Mouse (Mus musculus) neural tube, embryonic 13.5 days (tissue): ENCODE data around the gene Lrp8. TPM values are rescaled to one million over a fixed set of nuclear protein-coding genes. Genes with fewer than 3 reads are reported as not detected.
A peak's percentile ranks its signal among the peaks of the same experiment; 100 is the strongest.

ENCODE experiments used
- ATAC-seq: fragments of 200-750 bp; cut with Nextera tagmentation; 2 replicates; pipeline ENCODE4 v1.8.0; 2017; ENCODE audit warnings: low read depth, mild to moderate bottlenecking, moderate TSS enrichment, moderate library complexity
- H3K27ac ChIP-seq: fragments of 300-500 bp; sonication (generic); replicated peaks from 2 replicates; pipeline ENCODE4 v1.5.1; 2015; ENCODE audit warnings: moderate library complexity, mild to moderate bottlenecking, inconsistent platforms
- H3K27me3 ChIP-seq: fragments of 300-500 bp; sonication (generic); 2 replicates; pipeline ENCODE4 v1.6.1; 2015; ENCODE audit warnings: mild to moderate bottlenecking, inconsistent platforms
- H3K36me3 ChIP-seq: fragments of 300-500 bp; sonication (generic); 2 replicates; pipeline ENCODE4 v1.6.1; 2015; ENCODE audit warnings: mild to moderate bottlenecking, inconsistent platforms
- H3K4me1 ChIP-seq: fragments of 300-500 bp; sonication (generic); replicated peaks from 2 replicates; pipeline ENCODE4 v1.6.1; 2015; ENCODE audit warnings: inconsistent platforms
- H3K4me2 ChIP-seq: fragments of 300-500 bp; sonication (generic); 2 replicates; pipeline ENCODE4 v1.6.1; 2015; ENCODE audit warnings: inconsistent platforms, mild to moderate bottlenecking, moderate library complexity
- H3K4me3 ChIP-seq: fragments of 300-500 bp; sonication (generic); 2 replicates; pipeline ENCODE4 v1.5.1; 2015; ENCODE audit warnings: mild to moderate bottlenecking, inconsistent platforms
- H3K9ac ChIP-seq: fragments of 300-500 bp; sonication (generic); 2 replicates; pipeline ENCODE4 v1.6.1; 2015; ENCODE audit warnings: moderate library complexity, mild to moderate bottlenecking, inconsistent platforms
- H3K9me3 ChIP-seq: fragments of 300-500 bp; sonication (generic); 2 replicates; pipeline ENCODE4 v1.6.1; 2016; ENCODE audit warnings: inconsistent platforms
- WGBS: fragments of 180-500 bp; shearing (Covaris S2); methylation state at CpG from one replicate; pipeline ENCODE4 v1.1.7; 2015; 5-methylcytosine and 5-hydroxymethylcytosine counted together
- polyA plus RNA-seq: library from polyadenylated mRNA; unstranded; fragments of >200 nt; fragmentation: Nextera tagmentation; extraction: Ambion mirVana; gene quantifications from 2 replicates; pipeline ENCODE4 v1.2.1, GENCODE M21; 2015

The Lrp8 gene
- polyA plus RNA-seq, 1 experiment from 2014 or later, result 51.2 TPM

DNA sequence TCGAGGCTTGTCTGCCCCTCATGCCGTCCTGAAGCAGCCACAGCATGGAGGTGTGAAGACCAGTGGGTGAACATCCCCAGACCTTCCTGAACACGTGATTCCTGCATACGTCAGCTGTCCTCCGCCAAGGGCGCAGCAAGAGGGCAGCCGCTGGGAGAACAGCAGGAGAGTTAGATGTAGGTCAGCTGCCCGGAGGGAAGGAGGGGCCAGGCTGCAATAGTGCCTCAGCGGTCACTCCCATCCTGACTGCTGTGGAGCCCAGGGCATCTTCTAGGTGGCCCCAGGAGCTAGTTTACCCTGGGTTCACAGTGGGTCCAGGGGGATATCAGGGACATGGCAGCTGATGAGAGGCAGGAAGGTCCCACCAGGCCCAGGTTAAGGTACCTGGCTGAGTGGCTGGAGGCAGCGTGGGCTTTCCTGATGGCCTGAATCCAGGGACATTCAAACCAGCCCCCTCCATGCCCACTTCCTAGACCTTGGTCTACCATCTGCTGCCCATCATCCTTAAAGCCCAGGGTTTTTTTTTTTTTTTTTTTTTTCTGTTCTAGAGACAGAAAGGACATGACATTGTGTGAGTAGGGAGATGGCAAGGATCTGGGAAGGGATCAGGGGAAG is 9.8 kb downstream of the Lrp8 start:
- 37% methylated on average over 10 of the region's 10 CpGs for WGBS
- H3K4me2 ChIP-seq, result no peak overlapping the region
- no peak overlapping the region for H3K9ac ChIP-seq
- ATAC-seq, result no peak
- H3K27ac ChIP-seq, result no peak overlapping the region
- no peak overlapping the region for H3K4me3 ChIP-seq
- peaks cover 70% of the 10 kb centered on the region for H3K4me1 ChIP-seq
- no peaks in the 10 kb centered on the region for H3K27me3 ChIP-seq
- no peaks in the 10 kb centered on the region for H3K9me3 ChIP-seq
- H3K36me3 ChIP-seq, result peaks cover 55% of the 10 kb centered on the region

GRCm38 (mm10) chr4:107812336-107812735 is 10.3 kb downstream of the Lrp8 start:
- WGBS, result 67% methylated on average over 6 of the region's 6 CpGs
- no peak overlapping the region for H3K4me2 ChIP-seq
- H3K4me3 ChIP-seq, result no peak overlapping the region
- peaks cover 70% of the 10 kb centered on the region for H3K4me1 ChIP-seq
- H3K9me3 ChIP-seq, result no peaks in the 10 kb centered on the region
- no peak overlapping the region for H3K27ac ChIP-seq
- H3K27me3 ChIP-seq, result no peaks in the 10 kb centered on the region
- peaks cover 50% of the 10 kb centered on the region for H3K36me3 ChIP-seq
- no peak for ATAC-seq
- no peak overlapping the region for H3K9ac ChIP-seq

DNA sequence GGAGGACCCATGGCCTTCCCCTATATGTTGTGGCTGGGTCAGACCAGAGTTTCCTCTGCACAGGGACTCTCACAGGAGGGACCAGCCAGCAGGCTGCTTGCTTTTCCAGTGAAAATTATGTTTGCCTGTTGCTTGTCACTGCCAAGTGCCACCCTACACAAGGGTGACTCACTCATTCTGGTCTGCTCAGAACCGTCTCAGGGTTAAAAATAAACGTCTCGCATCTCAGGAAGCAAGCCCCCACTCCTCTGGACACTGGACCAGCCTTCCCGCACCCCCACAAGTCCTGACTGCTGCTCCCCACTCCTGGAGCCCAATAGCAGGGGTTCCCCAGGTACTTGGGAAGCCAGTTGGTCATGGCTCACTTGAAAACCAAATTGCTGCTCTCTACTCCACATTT is 14.4 kb downstream of the Lrp8 start:
- H3K9ac ChIP-seq, result no peak overlapping the region
- no peak overlapping the region for H3K4me2 ChIP-seq
- ATAC-seq, result no peak
- H3K4me3 ChIP-seq, result no peak overlapping the region
- no peaks in the 10 kb centered on the region for H3K9me3 ChIP-seq
- H3K36me3 ChIP-seq, result peaks cover 37% of the 10 kb centered on the region
- H3K27ac ChIP-seq, result no peak overlapping the region
- WGBS, result 94% methylated on average over 4 of the region's 4 CpGs
- H3K27me3 ChIP-seq, result no peaks in the 10 kb centered on the region
- peaks cover 90% of the 10 kb centered on the region for H3K4me1 ChIP-seq

DNA sequence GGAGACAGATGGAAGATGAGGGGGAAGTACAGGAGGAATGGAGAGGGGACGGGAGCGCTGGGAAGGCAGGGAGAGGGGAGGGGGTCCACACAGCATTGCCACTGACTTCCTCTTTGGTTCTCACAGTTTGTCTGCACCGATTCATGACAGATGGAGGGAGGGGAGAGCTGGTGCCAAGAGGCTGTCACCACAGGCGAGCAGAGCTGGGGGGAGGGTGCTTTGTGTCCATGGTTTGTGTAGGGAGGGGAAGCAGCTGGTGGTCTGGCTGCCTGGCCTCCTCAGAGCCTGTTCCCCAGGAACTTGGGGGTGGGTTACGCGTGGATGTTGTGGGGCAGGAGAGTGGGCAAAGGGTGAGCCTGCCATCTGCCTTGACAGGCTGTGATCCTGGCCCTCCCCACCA is 15.4 kb downstream of the Lrp8 start:
- peak; percentile 44 for ATAC-seq
- no peaks in the 10 kb centered on the region for H3K9me3 ChIP-seq
- peak overlapping the region; percentile 59 for H3K27ac ChIP-seq
- no peaks in the 10 kb centered on the region for H3K27me3 ChIP-seq
- 18% methylated on average over 6 of the region's 6 CpGs for WGBS
- H3K4me3 ChIP-seq, result no peak overlapping the region
- peaks cover 35% of the 10 kb centered on the region for H3K36me3 ChIP-seq
- no peak overlapping the region for H3K9ac ChIP-seq
- H3K4me2 ChIP-seq, result no peak overlapping the region
- H3K4me1 ChIP-seq, result peaks cover 92% of the 10 kb centered on the region

DNA sequence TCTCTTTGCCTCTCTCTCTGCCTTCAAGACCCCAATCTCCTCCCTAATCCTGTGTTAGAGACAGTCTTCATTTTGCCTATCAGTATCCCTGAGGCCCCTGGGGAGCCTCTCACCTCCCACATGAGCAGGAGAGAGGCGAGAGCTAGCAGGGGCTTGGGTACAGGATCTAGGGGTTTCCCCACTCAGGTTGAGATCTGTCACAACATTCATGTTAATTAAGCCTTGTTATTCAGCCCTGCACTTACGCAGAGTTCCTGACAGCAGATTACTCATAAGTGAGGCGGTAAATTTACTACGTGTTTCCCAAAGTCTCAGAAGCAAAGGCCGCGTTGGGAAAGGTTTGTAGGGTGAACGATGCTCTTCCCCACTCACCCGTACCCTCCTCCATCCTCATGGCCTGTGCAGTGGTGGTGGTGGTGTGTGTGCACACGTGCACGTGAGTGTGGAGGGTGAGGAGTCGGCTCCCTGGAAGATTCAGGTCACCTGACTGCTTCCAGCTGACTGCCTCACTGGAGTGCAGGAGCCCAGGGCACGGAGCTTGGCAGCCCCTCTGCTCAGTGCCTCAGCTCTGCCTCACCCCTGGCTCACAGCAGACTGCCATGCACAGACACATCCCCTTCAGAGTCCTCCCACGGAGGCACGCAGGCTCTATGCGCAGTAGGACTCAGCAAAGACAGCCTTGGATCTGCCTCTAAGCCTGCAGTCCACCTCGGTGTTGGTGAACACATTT is 18.1 kb downstream of the Lrp8 start:
- Histone ChIP-seq H3K27ac (peak overlapping the region; percentile 72), H3K4me3 (no peak overlapping the region), H3K4me2 (no peak overlapping the region), H3K27me3 (no peaks in the 10 kb centered on the region), H3K9ac (peak overlapping the region; percentile 38; the same call in 1 of the 2 replicates), H3K36me3 (peaks cover 20% of the 10 kb centered on the region; the same call in 1 of the 2 replicates), H3K9me3 (no peaks in the 10 kb centered on the region), H3K4me1 (peaks cover 99% of the 10 kb centered on the region)
- ATAC-seq, result no peak; the same call in 1 of the 2 replicates
- WGBS, result 54% methylated on average over 16 of the region's 16 CpGs

GRCm38 (mm10) chr4:107820856-107821619 is 19.0 kb downstream of the Lrp8 start:
- H3K9me3 ChIP-seq, result no peaks in the 10 kb centered on the region
- H3K36me3 ChIP-seq, result peaks cover 15% of the 10 kb centered on the region; the same call in 1 of the 2 replicates
- H3K9ac ChIP-seq, result peak overlapping the region; percentile 38; the same call in 1 of the 2 replicates
- H3K27me3 ChIP-seq, result no peaks in the 10 kb centered on the region
- ATAC-seq, result peak; percentile 16; the same call in 1 of the 2 replicates
- no peak overlapping the region for H3K4me2 ChIP-seq
- peaks cover 99% of the 10 kb centered on the region for H3K4me1 ChIP-seq
- 69% methylated on average over 8 of the region's 8 CpGs for WGBS
- H3K4me3 ChIP-seq, result no peak overlapping the region
- H3K27ac ChIP-seq, result peak overlapping the region; percentile 72

GRCm38 (mm10) chr4:107822936-107823411 is 20.9 kb downstream of the Lrp8 start:
- H3K36me3 ChIP-seq, result peaks cover 14% of the 10 kb centered on the region; the same call in 1 of the 2 replicates
- peak; percentile 51 for ATAC-seq
- H3K9ac ChIP-seq, result peak overlapping the region; percentile 58
- whole genome bisulfite sequencing, result 21% methylated on average over 9 of the region's 9 CpGs
- H3K27me3 ChIP-seq, result no peaks in the 10 kb centered on the region
- H3K9me3 ChIP-seq, result no peaks in the 10 kb centered on the region
- peak overlapping the region; percentile 17 for H3K4me3 ChIP-seq
- peak overlapping the region; percentile 37 for H3K4me2 ChIP-seq
- H3K4me1 ChIP-seq, result peaks cover 99% of the 10 kb centered on the region
- peak overlapping the region; percentile 86 for H3K27ac ChIP-seq

GRCm38 (mm10) chr4:107823511-107823910 is 21.4 kb downstream of the Lrp8 start:
- Histone ChIP-seq H3K4me2 (peak overlapping the region; percentile 37), H3K9ac (peak overlapping the region; percentile 58), H3K4me3 (peak overlapping the region; percentile 17), H3K9me3 (no peaks in the 10 kb centered on the region), H3K4me1 (peaks cover 99% of the 10 kb centered on the region), H3K27me3 (no peaks in the 10 kb centered on the region), H3K36me3 (peaks cover 12% of the 10 kb centered on the region; the same call in 1 of the 2 replicates), H3K27ac (peak overlapping the region; percentile 86)
- ATAC-seq, result 0 out of 2 replicates have a peak, but pooled peaks have one; percentile 15
- WGBS, result 7% methylated on average over 11 of the region's 11 CpGs

- Histone ChIP-seq H3K4me3 (no peak overlapping the region), H3K4me2 (peak overlapping the region; percentile 0; the same call in 1 of the 2 replicates), H3K4me1 (peaks cover 100% of the 10 kb centered on the region), H3K36me3 (0 out of 2 replicates have a peak, but pooled peaks cover 5% of the 10 kb centered on the region), H3K9ac (peak overlapping the region; percentile 58), H3K9me3 (no peaks in the 10 kb centered on the region), H3K27me3 (no peaks in the 10 kb centered on the region), H3K27ac (peak overlapping the region; percentile 81)
- peak; percentile 78 for ATAC-seq
- 7% methylated on average over 10 of the region's 10 CpGs for WGBS
Measured at GRCm38 (mm10) chr4:107828727-107829218, 26.7 kb downstream of the Lrp8 start.

GRCm38 (mm10) chr4:107829675-107830074 is 27.6 kb downstream of the Lrp8 start:
- Histone ChIP-seq H3K9ac (peak overlapping the region; percentile 35; the same call in 1 of the 2 replicates), H3K4me2 (peak overlapping the region; percentile 0; the same call in 1 of the 2 replicates), H3K4me1 (peaks cover 100% of the 10 kb centered on the region), H3K27ac (peak overlapping the region; percentile 81), H3K4me3 (no peak overlapping the region), H3K36me3 (0 out of 2 replicates have a peak, but pooled peaks cover 5% of the 10 kb centered on the region), H3K9me3 (no peaks in the 10 kb centered on the region), H3K27me3 (no peaks in the 10 kb centered on the region)
- no peak for ATAC-seq
- WGBS, result 22% methylated on average over 2 of the region's 2 CpGs

DNA sequence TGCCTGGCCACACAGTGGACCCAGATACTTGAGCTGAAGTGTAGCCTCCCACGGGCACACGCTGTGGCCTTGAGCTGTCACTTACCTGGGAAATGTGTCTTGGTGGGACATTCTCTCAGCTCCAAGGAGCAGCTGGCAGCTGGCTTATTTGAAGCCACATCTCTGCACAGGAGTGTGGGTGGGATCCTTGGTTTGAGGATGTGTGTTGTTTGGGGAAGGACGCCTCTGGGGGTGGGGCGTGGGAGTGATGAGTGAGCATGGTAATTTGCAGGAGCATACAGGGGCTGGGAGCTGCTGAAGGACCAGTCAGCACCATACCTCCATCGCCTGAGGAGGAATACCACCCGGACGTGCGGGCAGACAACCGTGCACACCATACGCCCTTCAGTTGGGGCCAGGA is 28.1 kb downstream of the Lrp8 start:
- Histone ChIP-seq H3K9ac (peak overlapping the region; percentile 35; the same call in 1 of the 2 replicates), H3K27ac (peak overlapping the region; percentile 81), H3K36me3 (0 out of 2 replicates have a peak, but pooled peaks cover 5% of the 10 kb centered on the region), H3K27me3 (no peaks in the 10 kb centered on the region), H3K4me2 (no peak overlapping the region; the same call in 1 of the 2 replicates), H3K4me3 (no peak overlapping the region), H3K9me3 (no peaks in the 10 kb centered on the region), H3K4me1 (peaks cover 100% of the 10 kb centered on the region)
- WGBS, result 39% methylated on average over 10 of the region's 10 CpGs
- no peak for ATAC-seq
